Mouse (Mus musculus) erythroblast, embryonic 14.5 days (primary cell): ENCODE results near the gene Ell3.

Experiments
- GATA1 ChIP-seq: IDR thresholded peaks from 2 replicates; pipeline ENCODE4 v1.6.1; 2012; ENCODE audit warnings: low read length, inconsistent platforms, mixed read lengths
- TAL1 ChIP-seq: IDR thresholded peaks from 3 replicates; pipeline ENCODE4 v1.6.1; 2012; ENCODE audit warnings: low read length, inconsistent platforms, mixed read lengths

- TF ChIP-seq GATA1 (no peak), TAL1 (no peak)
These were observed 29.9 kb downstream of the Ell3 start for GRCm38 (mm10) chr2:121414139-121414685.
